Mouse (Mus musculus): ENCODE measurements around the gene Gm11492. TPM values are rescaled to one million over a fixed set of nuclear protein-coding genes. Genes with fewer than 3 reads are reported as not detected.

Gene Gm11492
- total RNA-seq, 1 experiment from 2014 or later: not detected

GRCm38 (mm10) chr11:87599395-87600089 lies 33.1 kb downstream of the Gm11492 start:
- no peak for DNase-seq

GRCm38 (mm10) chr11:87600322-87600853 lies 33.9 kb downstream of the Gm11492 start:
- no peak for DNase-seq

- DNase-seq: no peak
These were observed 35.8 kb downstream of the Gm11492 start for GRCm38 (mm10) chr11:87602234-87602633.

- DNase-seq: no peak
These were observed 37.1 kb downstream of the Gm11492 start for GRCm38 (mm10) chr11:87603571-87603970.

GRCm38 (mm10) chr11:87609264-87609663 lies 42.8 kb downstream of the Gm11492 start:
- no peak for DNase-seq

GRCm38 (mm10) chr11:87611547-87611946 lies 45.1 kb downstream of the Gm11492 start:
- no peak for DNase-seq

- DNase-seq: no peak
These were observed 47.5 kb downstream of the Gm11492 start for GRCm38 (mm10) chr11:87613972-87614371.

- DNase-seq: no peak
These were observed 49.1 kb downstream of the Gm11492 start for GRCm38 (mm10) chr11:87615551-87615950.

GRCm38 (mm10) chr11:87615952-87616351 lies 49.5 kb downstream of the Gm11492 start:
- no peak for DNase-seq

GRCm38 (mm10) chr11:87616790-87617474 lies 50.5 kb downstream of the Gm11492 start, which contains the start of gene Hsf5:
TSS of gene Hsf5 (plus strand) at chr11:87617164.
- no peak for DNase-seq

GRCm38 (mm10) chr11:87617606-87618005 lies 51.2 kb downstream of the Gm11492 start:
- no peak for DNase-seq

Other genes with a start within 250 kb of the Gm11492 start
- gene Ppm1e, start 207.6 kb upstream of the Gm11492 start, total RNA-seq (2021): 24.3 and 28.3 TPM in 2 replicates
- gene Rad51c, start 161.7 kb upstream of the Gm11492 start, total RNA-seq (2021): 2.0 and 3.2 TPM in 2 replicates
- gene Tex14, start 161.6 kb upstream of the Gm11492 start, total RNA-seq (2021): 0.19 and 1.1 TPM in 2 replicates
- gene Sept4, start 2.2 kb downstream of the Gm11492 start, total RNA-seq (2021): 24.3 and 38.6 TPM in 2 replicates
- gene Mtmr4, start 25.5 kb downstream of the Gm11492 start, total RNA-seq (2021): 25.3 and 33.2 TPM in 2 replicates
- 0.09 and 0.24 TPM in 2 replicates for gene Hsf5, start 50.5 kb downstream of the Gm11492 start, total RNA-seq (2021)
- 5.5 and 6.1 TPM in 2 replicates for gene Rnf43, start 96.1 kb downstream of the Gm11492 start, total RNA-seq (2021)
- gene Supt4a, start 170.9 kb downstream of the Gm11492 start, total RNA-seq (2021): 59.0 and 84.6 TPM in 2 replicates
- gene Tspoap1, start 193.9 kb downstream of the Gm11492 start, total RNA-seq (2021): 7.4 and 9.4 TPM in 2 replicates
- gene Mpo, start 226.9 kb downstream of the Gm11492 start, total RNA-seq (2021): not detected in 2 replicates

All from adrenal gland, postnatal 25 days (tissue).